8 mouse cellular contexts compared by ENCODE assay signal in genomic region chr8:88198945-88199571, GRCm38 (mm10). TPM values are rescaled to one million over a fixed set of nuclear protein-coding genes. Genes with fewer than 3 reads are reported as not detected.
DNase-seq lines count a peak whose midpoint lies in the region; ATAC-seq lines count a peak whose summit lies in the region.

Gene Tent4b, plus strand, starts transcription at chr8:88199213.

- H3K4me3 ChIP-seq in hindbrain, embryonic 12.5 days: peak within 1 kb of the TSS; percentile 92

- peak within 1 kb of the TSS; percentile 87 for H3K9ac ChIP-seq in hindbrain, embryonic 12.5 days

- H3K27me3 ChIP-seq in hindbrain, embryonic 12.5 days: no peaks in the 10 kb centered on the region

- peak within 1 kb of the TSS; percentile 94 for H3K4me2 ChIP-seq in hindbrain, embryonic 12.5 days (replicated peaks)

- peaks cover 35% of the 10 kb centered on the region for H3K4me1 ChIP-seq in hindbrain, embryonic 12.5 days

- peak within 1 kb of the TSS; percentile 97 for H3K27ac ChIP-seq in hindbrain, embryonic 12.5 days

- no peaks in the 10 kb centered on the region for H3K9me3 ChIP-seq in hindbrain, embryonic 12.5 days (replicated peaks)

- H3K36me3 ChIP-seq in hindbrain, embryonic 12.5 days: no peaks in the 10 kb centered on the region

- ATAC-seq in hindbrain, embryonic 12.5 days (ENCODE audit: low FRiP score): peak; percentile 97

- under 1% methylated on average over 71 of the region's 97 CpGs for WGBS in hindbrain, embryonic 12.5 days

- DNase-seq in Muller cell, postnatal 12 days (ENCODE audit: inconsistent ontology term): peak; percentile 97
- DNase-seq in cerebellum, adult 9-11 months: peak; percentile 96
- peak; percentile 85 to 93 for DNase-seq in frontal cortex, postnatal 10 days (ENCODE audit: low spot score in 2 of 2)
- peak; percentile 93 to 95 for DNase-seq in layer of hippocampus, postnatal 14 days (ENCODE audit: low spot score in 2 of 2)
- peak; percentile 94 for DNase-seq in lung, postnatal 14 days
- DNase-seq in retina, adult 2 months (ENCODE audit: low read depth, low spot score): peak; percentile 84
- peak; percentile 93 to 95 for DNase-seq in thymus, postnatal 36 days

RNA-seq across cellular contexts. Expression of gene Tent4b, which starts in this region (rescaled TPM):
- 12.7 and 14.6 TPM in 2 replicates for polyA plus RNA-seq in hindbrain, embryonic 12.5 days (2016; fragmentation: Nextera tagmentation; extraction: Ambion mirVana)
- 10 to 100 TPM; 31.5 to 33.5 TPM for total RNA-seq in layer of hippocampus, postnatal 14 days (2021)

Comparison
In these comparisons a context has a peak if more than half of its experiments do, and no peak if none do; other contexts are left out.
1. Peak in every context shown above with its lines: DNase-seq, ATAC-seq, H3K4me3 ChIP-seq and H3K27ac ChIP-seq.